Mouse (Mus musculus) spleen, adult 2 months (tissue): ENCODE data around the gene Ghdc.

Source experiments
- CTCF ChIP-seq: fragments of 200-500 bp; IDR thresholded peaks from 2 replicates; pipeline ENCODE4 v1.5.1; 2011; ENCODE audit warnings: mild to moderate bottlenecking, inconsistent platforms; ENCODE audit not compliant: insufficient read depth, insufficient read length, insufficient replicate concordance; ENCODE audit errors: extremely low read depth
- POLR2A ChIP-seq: fragments of 200-500 bp; IDR thresholded peaks from 2 replicates; pipeline ENCODE4 v1.6.1; 2011; ENCODE audit warnings: low read depth, low read length, inconsistent platforms

DNA sequence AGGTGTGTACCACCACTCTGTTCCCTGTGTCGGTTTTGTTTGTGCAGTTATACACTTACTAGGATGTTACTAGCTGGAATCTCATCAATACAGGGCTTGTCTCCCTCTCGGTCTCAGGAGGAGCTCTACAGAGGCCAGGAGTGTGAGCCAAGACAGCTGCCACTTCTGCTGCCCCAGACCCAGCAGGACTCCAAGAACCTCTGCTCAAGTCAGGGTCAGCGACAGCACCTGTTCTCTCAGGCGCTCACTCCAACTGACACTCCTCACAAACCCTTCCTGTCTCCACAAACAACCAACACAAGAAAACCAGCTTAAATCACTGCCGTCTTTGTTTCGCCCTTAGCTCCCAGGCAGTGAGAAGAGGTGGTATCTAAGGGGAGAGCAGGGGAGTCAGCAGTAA lies 42.2 kb downstream of the Ghdc start:
- TF ChIP-seq CTCF (no peak), POLR2A (no peak)
